Mouse (Mus musculus) spleen, adult 2 months (tissue): ENCODE measurements around the gene Sfta2. TPM values are rescaled to one million over a fixed set of nuclear protein-coding genes. Genes with fewer than 3 reads are reported as not detected.

ENCODE experiments used
- DNase-seq, 2 experiments: peaks; one replicate each; pipeline versions ENCODE4 v3.0.0 to v3.0.0-alpha.2; 2012 to 2021; ENCODE audit warnings: low spot score in 2 of 2, low read depth in 1 of 2
- H3K27ac ChIP-seq: fragments of 200-500 bp; 2 replicates; pipeline ENCODE4 v1.5.1; 2012; ENCODE audit warnings: low read length, inconsistent platforms; ENCODE audit not compliant: insufficient read depth
- H3K27me3 ChIP-seq: fragments of 200-500 bp; 2 replicates; pipeline ENCODE4 v1.6.1; 2012; ENCODE audit warnings: mild to moderate bottlenecking, moderate library complexity, low read length, inconsistent platforms; ENCODE audit not compliant: control insufficient read depth, insufficient read depth
- H3K36me3 ChIP-seq: fragments of 200-500 bp; 2 replicates; pipeline ENCODE4 v1.6.1; 2012; ENCODE audit warnings: mild to moderate bottlenecking, low read length, inconsistent platforms; ENCODE audit not compliant: control insufficient read depth, insufficient read depth
- H3K4me1 ChIP-seq: fragments of 200-500 bp; 2 replicates; pipeline ENCODE4 v1.6.1; 2011; ENCODE audit warnings: inconsistent platforms; ENCODE audit not compliant: control insufficient read depth, insufficient read depth, insufficient read length
- H3K4me3 ChIP-seq: fragments of 200-500 bp; 2 replicates; pipeline ENCODE4 v1.5.1; 2011; ENCODE audit warnings: mild to moderate bottlenecking, inconsistent platforms; ENCODE audit not compliant: insufficient read depth, insufficient read length; ENCODE audit errors: extremely low read depth
- CTCF ChIP-seq: fragments of 200-500 bp; IDR thresholded peaks from 2 replicates; pipeline ENCODE4 v1.5.1; 2011; ENCODE audit warnings: mild to moderate bottlenecking, inconsistent platforms; ENCODE audit not compliant: insufficient read depth, insufficient read length, insufficient replicate concordance; ENCODE audit errors: extremely low read depth
- POLR2A ChIP-seq: fragments of 200-500 bp; IDR thresholded peaks from 2 replicates; pipeline ENCODE4 v1.6.1; 2011; ENCODE audit warnings: low read depth, low read length, inconsistent platforms
- WGBS: fragments of 180-500 bp; shearing (Covaris S2); methylation state at CpG from one replicate; pipeline ENCODE4 v1.1.7; 2018; 5-methylcytosine and 5-hydroxymethylcytosine counted together
- polyA plus RNA-seq: library from polyadenylated mRNA; depleted of rRNA; stranded (reverse); fragments of >200 nt; gene quantifications from 2 replicates; pipeline ENCODE4 v1.2.3, GENCODE M21; 2012

Gene Sfta2
- polyA plus RNA-seq, 1 experiment: not detected

- Histone ChIP-seq H3K4me1 (no peaks in the 10 kb centered on the region), H3K4me3 (no peak overlapping the region), H3K36me3 (no peaks in the 10 kb centered on the region; the same call in 1 of the 2 replicates), H3K27ac (no peak overlapping the region), H3K27me3 (no peaks in the 10 kb centered on the region)
- no peak for TF ChIP-seq POLR2A
- TF ChIP-seq CTCF: no peak
- no peak for DNase-seq
- 74% methylated on average over 25 of the region's 25 CpGs for WGBS
Measured at GRCm38 (mm10) chr17:35688347-35689175, 87.2 kb downstream of the Sfta2 start.

GRCm38 (mm10) chr17:35689936-35690645 is 88.7 kb downstream of the Sfta2 start:
- TF ChIP-seq POLR2A: no peak
- DNase-seq: no peak
- H3K36me3 ChIP-seq: no peaks in the 10 kb centered on the region; the same call in 1 of the 2 replicates
- H3K27me3 ChIP-seq: no peaks in the 10 kb centered on the region
- H3K4me1 ChIP-seq: no peaks in the 10 kb centered on the region
- 87% methylated on average over 18 of the region's 18 CpGs for WGBS
- no peak overlapping the region for H3K4me3 ChIP-seq
- no peak overlapping the region for H3K27ac ChIP-seq

- Histone ChIP-seq H3K4me3 (no peak overlapping the region), H3K27ac (no peak overlapping the region), H3K4me1 (no peaks in the 10 kb centered on the region), H3K36me3 (no peaks in the 10 kb centered on the region), H3K27me3 (no peaks in the 10 kb centered on the region)
- no peak for DNase-seq
- TF ChIP-seq CTCF (no peak), POLR2A (no peak)
- WGBS: 80% methylated on average over 4 of the region's 4 CpGs
Measured at GRCm38 (mm10) chr17:35691811-35692210, 90.5 kb downstream of the Sfta2 start.

- H3K27me3 ChIP-seq: no peaks in the 10 kb centered on the region
- 18% methylated on average over 4 of the region's 4 CpGs for WGBS
Measured at GRCm38 (mm10) chr17:35692368-35692767, 91.0 kb downstream of the Sfta2 start.

GRCm38 (mm10) chr17:35693906-35694305 is 92.6 kb downstream of the Sfta2 start:
- H3K36me3 ChIP-seq: no peaks in the 10 kb centered on the region
- WGBS: 86% methylated on average over 5 of the region's 5 CpGs

More at GRCm38 (mm10) chr17:35692368-35692767, 91.0 kb downstream of the Sfta2 start:
- no peak for TF ChIP-seq CTCF
- TF ChIP-seq POLR2A: no peak
- Histone ChIP-seq H3K4me1 (no peaks in the 10 kb centered on the region), H3K36me3 (no peaks in the 10 kb centered on the region), H3K27ac (no peak overlapping the region), H3K4me3 (no peak overlapping the region)
- no peak for DNase-seq

GRCm38 (mm10) chr17:35695289-35695688 is 93.9 kb downstream of the Sfta2 start:
- Histone ChIP-seq H3K4me3 (no peak overlapping the region), H3K4me1 (peaks cover 4% of the 10 kb centered on the region; the same call in 1 of the 2 replicates), H3K27ac (no peak overlapping the region), H3K27me3 (peaks cover 6% of the 10 kb centered on the region), H3K36me3 (no peaks in the 10 kb centered on the region)
- no peak for TF ChIP-seq POLR2A
- no peak for DNase-seq
- WGBS: 94% methylated on average over 2 of the region's 2 CpGs

More at GRCm38 (mm10) chr17:35693906-35694305, 92.6 kb downstream of the Sfta2 start:
- no peak for DNase-seq
- Histone ChIP-seq H3K4me1 (no peaks in the 10 kb centered on the region), H3K4me3 (no peak overlapping the region), H3K27ac (no peak overlapping the region), H3K27me3 (no peaks in the 10 kb centered on the region; the same call in 1 of the 2 replicates)
- no peak for TF ChIP-seq POLR2A
- no peak for TF ChIP-seq CTCF

GRCm38 (mm10) chr17:35696691-35697090 is 95.3 kb downstream of the Sfta2 start:
- no peak for TF ChIP-seq POLR2A
- TF ChIP-seq CTCF: no peak
- H3K27ac ChIP-seq: no peak overlapping the region
- no peaks in the 10 kb centered on the region for H3K36me3 ChIP-seq
- H3K27me3 ChIP-seq: peaks cover 16% of the 10 kb centered on the region
- H3K4me3 ChIP-seq: no peak overlapping the region
- WGBS: 69% methylated on average over 6 of the region's 6 CpGs
- DNase-seq: no peak
- peaks cover 7% of the 10 kb centered on the region; the same call in 1 of the 2 replicates for H3K4me1 ChIP-seq
